ENCODE assay signal across 24 mouse cellular contexts in the genomic region with DNA sequence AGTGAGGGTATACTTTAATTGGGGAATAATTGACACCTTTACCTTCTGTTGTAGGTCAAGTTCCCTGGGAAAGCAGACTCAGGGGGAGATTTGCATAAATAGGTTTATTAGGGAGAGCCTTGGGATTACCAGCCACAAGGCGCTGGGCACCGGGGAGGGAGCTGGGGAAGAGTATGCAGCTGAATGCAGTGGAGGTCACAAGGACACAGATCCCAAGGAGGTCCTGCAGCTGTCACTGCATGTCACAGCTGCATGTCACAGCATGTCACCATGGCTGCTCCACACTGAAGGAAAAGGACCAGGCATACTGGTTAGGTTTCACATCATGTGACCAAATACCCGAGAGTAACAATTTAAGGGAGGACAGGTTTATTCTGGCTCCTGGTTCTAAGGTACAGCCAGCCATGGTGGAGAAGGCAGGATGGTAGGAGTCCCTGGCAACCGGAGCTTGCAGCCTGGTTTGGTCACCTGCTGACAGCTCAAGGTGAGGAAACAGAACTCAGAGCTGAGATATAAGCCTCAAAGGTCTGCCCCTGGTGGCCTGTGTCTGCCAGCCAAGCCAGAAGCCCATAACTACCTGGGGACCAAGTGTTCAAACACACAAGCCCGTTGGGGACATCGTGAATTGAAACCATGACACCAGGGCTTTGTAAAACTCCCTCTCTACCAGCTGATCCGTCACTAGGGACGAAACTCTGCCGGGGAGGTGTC.
DNase-seq lines count a peak whose midpoint lies in the region; ATAC-seq and TF ChIP-seq lines count a peak whose summit lies in the region.
"Had no signal": no experiment of that assay in that cellular context is flagged by ENCODE, and none has a peak within 500 bp of the region (broad histone marks: within the 10 kb centered on the region; RNA-seq: fewer than 3 reads in every experiment).

No protein-coding gene starts in this region.

- no peak overlapping the region for H3K4me2 ChIP-seq in embryonic facial prominence, embryonic 14.5 days (ENCODE audit: low read depth, low read length)
- no peak overlapping the region for H3K4me2 ChIP-seq in myocyte (ENCODE audit: low read depth)
- H3K4me2 ChIP-seq: midbrain, embryonic 11.5 days had no signal

- 45% methylated on average over 9 of the region's 9 CpGs for WGBS in embryonic facial prominence, embryonic 14.5 days
- 62% methylated on average over 9 of the region's 9 CpGs for WGBS in midbrain, embryonic 10.5 days

- H3K9me3 ChIP-seq in embryonic facial prominence, embryonic 14.5 days (ENCODE audit: control insufficient read depth, low read length) = no peaks in the 10 kb centered on the region
- H3K9me3 ChIP-seq in midbrain, embryonic 10.5 days (replicated peaks) = no peaks in the 10 kb centered on the region
- H3K9me3 ChIP-seq: forebrain, embryonic 10.5 days had no signal

- H3K36me3 ChIP-seq in C2C12 (ENCODE audit: control insufficient read depth, insufficient read depth) (no peaks in the 10 kb centered on the region), myocyte (ENCODE audit: control insufficient read depth, insufficient read depth) (no peaks in the 10 kb centered on the region)
- no peaks in the 10 kb centered on the region for H3K36me3 ChIP-seq in embryonic facial prominence, embryonic 14.5 days (ENCODE audit: control insufficient read depth, insufficient read depth, low read length)
- H3K36me3 ChIP-seq in midbrain, embryonic 10.5 days = no peaks in the 10 kb centered on the region
- H3K36me3 ChIP-seq: forebrain, embryonic 10.5 days had no signal

- no peak overlapping the region for H3K4me3 ChIP-seq in C2C12 (ENCODE audit: insufficient read depth, poor library complexity, severe bottlenecking)
- no peak overlapping the region for H3K4me3 ChIP-seq in embryonic facial prominence, embryonic 14.5 days (ENCODE audit: low read depth, low read length)
- H3K4me3 ChIP-seq in myocyte = no peak overlapping the region
- H3K4me3 ChIP-seq in midbrain, embryonic 10.5 days = no peak overlapping the region
- H3K4me3 ChIP-seq: forebrain, embryonic 10.5 days had no signal

- peak; percentile 79 for DNase-seq in heart, adult 11 months
- DNase-seq in heart, postnatal 25 days (ENCODE audit: low spot score) = no peak
- peak; percentile 53 for DNase-seq in embryonic facial prominence, embryonic 14.5 days (ENCODE audit: low spot score)
- DNase-seq in midbrain, embryonic 10.5 days (ENCODE audit: low spot score) = no peak
- DNase-seq: adrenal gland, adult 2 months; adrenal gland, postnatal 36 days; cerebellum, adult 2 months; cerebellum, postnatal 14 days; heart, postnatal 14 days; kidney, adult 9 months; kidney, postnatal 10 days; lung, adult 2 months; lung, postnatal 14 days; right cerebral cortex, postnatal 25 days; thymus, adult 2 months; thymus, postnatal 36 days had no signal

- no peak overlapping the region for H3K27ac ChIP-seq in embryonic facial prominence, embryonic 14.5 days (replicated peaks; ENCODE audit: low read depth, low read length)
- no peak overlapping the region for H3K27ac ChIP-seq in midbrain, embryonic 10.5 days (replicated peaks)
- H3K27ac ChIP-seq: forebrain, embryonic 10.5 days; liver, embryonic 14.5 days had no signal

- intact Hi-C loops in heart, postnatal 25 days (cut with DNase I) = no loop called here

- H3K27me3 ChIP-seq in C2C12 (ENCODE audit: control insufficient read depth, insufficient read depth, insufficient read length) (peaks cover 22% of the 10 kb centered on the region), myocyte (ENCODE audit: control insufficient read depth, insufficient read depth, insufficient read length) (peaks cover 11% of the 10 kb centered on the region)
- H3K27me3 ChIP-seq in embryonic facial prominence, embryonic 14.5 days (replicated peaks; ENCODE audit: control insufficient read depth, insufficient read depth, low read length) = no peaks in the 10 kb centered on the region
- H3K27me3 ChIP-seq in midbrain, embryonic 10.5 days (ENCODE audit: low read depth, poor library complexity, severe bottlenecking) = no peaks in the 10 kb centered on the region

- no peak for TF ChIP-seq POLR2A in myocyte (IDR thresholded peaks at IDR 0.05; ENCODE audit: insufficient read length, low read depth)

- peak; percentile 68; the same call in 1 of the 2 replicates for ATAC-seq in embryonic facial prominence, embryonic 14.5 days (ENCODE audit: low read depth)
- no peak for ATAC-seq in cerebellum, adult (ENCODE audit: insufficient number of reproducible peaks, low FRiP score, low TSS enrichment)
- ATAC-seq: activated CD4-positive, CD25-positive, alpha-beta regulatory T cell, adult 4 months; intestine, postnatal 0 days had no signal

- H3K79me3 ChIP-seq in C2C12 (ENCODE audit: low read depth) = no peaks in the 10 kb centered on the region

- H3K9ac ChIP-seq in embryonic facial prominence, embryonic 14.5 days (ENCODE audit: low read depth, low read length) = no peak overlapping the region
- H3K9ac ChIP-seq: liver, embryonic 14.5 days had no signal

- H3ac ChIP-seq in C2C12 (ENCODE audit: control insufficient read depth, insufficient read length, low read depth) (no peak overlapping the region), myocyte (ENCODE audit: control insufficient read depth, insufficient read length) (no peak overlapping the region)

- H3K79me2 ChIP-seq in C2C12 (ENCODE audit: control insufficient read depth, insufficient read depth) = no peaks in the 10 kb centered on the region
- no peaks in the 10 kb centered on the region for H3K79me2 ChIP-seq in myocyte (ENCODE audit: control insufficient read depth, insufficient read depth)

- H3K4me1 ChIP-seq in embryonic facial prominence, embryonic 14.5 days (ENCODE audit: control insufficient read depth, insufficient read depth, low read length) = no peaks in the 10 kb centered on the region
- peaks cover 14% of the 10 kb centered on the region; the same call in 1 of the 2 replicates for H3K4me1 ChIP-seq in midbrain, embryonic 10.5 days

- no peak for TF ChIP-seq CTCF in C2C12 (IDR thresholded peaks at IDR 0.05; ENCODE audit: control insufficient read depth, insufficient read depth, insufficient read length)

TF ChIP-seq in C2C12, 6 proteins besides CTCF, POLR2A, EP300 and RAD21:
- TF ChIP-seq USF1 (IDR thresholded peaks at IDR 0.05; ENCODE audit: low read depth) (no peak), MYOD1 (IDR thresholded peaks at IDR 0.05; ENCODE audit: control insufficient read depth, insufficient read length, low read depth) (peak; percentile 86)

TF ChIP-seq in myocyte, 11 proteins besides CTCF, POLR2A, EP300 and RAD21:
- TF ChIP-seq USF1 (IDR thresholded peaks at IDR 0.05; ENCODE audit: low read depth) (no peak), REST (IDR thresholded peaks at IDR 0.05; ENCODE audit: insufficient read depth, insufficient read length) (no peak), MYOD1 (IDR thresholded peaks at IDR 0.05; ENCODE audit: control insufficient read depth in 1 of 3, insufficient read length in 2 of 3, low read depth in 2 of 3) (peak; percentile 77 to 98 (median 85)), TCF3 (IDR thresholded peaks at IDR 0.05; ENCODE audit: insufficient read length, low read depth) (peak; percentile 58), MAX (IDR thresholded peaks at IDR 0.05; ENCODE audit: low read depth) (no peak), MYOG (IDR thresholded peaks at IDR 0.05; ENCODE audit: control insufficient read depth in 1 of 3, insufficient read depth in 1 of 3, insufficient read length in 2 of 3, low read depth in 2 of 3) (peak in 1 of 3 experiments; percentile 43), POLR2AphosphoS2 (IDR thresholded peaks at IDR 0.05; ENCODE audit: insufficient read length, low read depth) (no peak), E2F4 (IDR thresholded peaks at IDR 0.05; ENCODE audit: insufficient read depth) (no peak), CEBPB (IDR thresholded peaks at IDR 0.05; ENCODE audit: insufficient read depth, poor library complexity, severe bottlenecking) (no peak), SRF (IDR thresholded peaks at IDR 0.05; ENCODE audit: control insufficient read depth, insufficient read length, low read depth) (no peak), TCF12 (IDR thresholded peaks at IDR 0.05; ENCODE audit: insufficient read depth, poor library complexity, severe bottlenecking) (peak; percentile 9)

Comparison
In these comparisons a context has a peak if more than half of its experiments do, and no peak if none do; other contexts are left out.
1. DNase-seq: peak in heart, adult 11 months (single experiment) and embryonic facial prominence, embryonic 14.5 days (single experiment); none in heart, postnatal 25 days (single experiment) and midbrain, embryonic 10.5 days (single experiment).